8 mouse cellular contexts compared by ENCODE assay signal in genomic region chr10:80431570-80432386, GRCm38 (mm10). TPM values are rescaled to one million over a fixed set of nuclear protein-coding genes. Genes with fewer than 3 reads are reported as not detected.
DNase-seq lines count a peak whose midpoint lies in the region; ATAC-seq and TF ChIP-seq lines count a peak whose summit lies in the region.

No protein-coding gene starts in this region.

- H3K4me2 ChIP-seq in forebrain, embryonic 13.5 days: peak overlapping the region; percentile 77
- H3K4me2 ChIP-seq in limb, embryonic 15.5 days: peak overlapping the region; percentile 65
- peak overlapping the region; percentile 83 for H3K4me2 ChIP-seq in stomach, postnatal 0 days (replicated peaks; ENCODE audit: low read depth)

- peaks cover 64% of the 10 kb centered on the region for H3K79me2 ChIP-seq in C2C12 (ENCODE audit: control insufficient read depth, insufficient read depth)

- 15% methylated on average over 16 of the region's 16 CpGs for WGBS in forebrain, embryonic 13.5 days
- WGBS in limb, embryonic 15.5 days: 10% methylated on average over 16 of the region's 16 CpGs
- WGBS in stomach, postnatal 0 days: 11% methylated on average over 15 of the region's 16 CpGs

- peaks cover 80% of the 10 kb centered on the region for H3K4me1 ChIP-seq in erythroblast, embryonic 14.5 days (ENCODE audit: control insufficient read depth)
- peaks cover 38% of the 10 kb centered on the region for H3K4me1 ChIP-seq in forebrain, embryonic 13.5 days
- peaks cover 38% of the 10 kb centered on the region for H3K4me1 ChIP-seq in limb, embryonic 15.5 days
- H3K4me1 ChIP-seq in stomach, postnatal 0 days (replicated peaks; ENCODE audit: control insufficient read depth, insufficient read depth): peaks cover 6% of the 10 kb centered on the region; the same call in 1 of the 2 replicates

- no peak for DNase-seq in stomach, postnatal 0 days (ENCODE audit: low spot score)
- no peak for DNase-seq in adrenal gland, adult 18-20 months (ENCODE audit: low spot score in 2 of 2)
- no peak for DNase-seq in layer of hippocampus, adult 9-10 months (ENCODE audit: low spot score)

- TF ChIP-seq EP300 in stomach, postnatal 0 days (optimal IDR thresholded peaks at IDR 0.05): no peak

- peaks cover 38% of the 10 kb centered on the region for H3K79me3 ChIP-seq in C2C12 (ENCODE audit: low read depth)

- peak overlapping the region; percentile 99 for H3K9ac ChIP-seq in forebrain, embryonic 13.5 days
- peak overlapping the region; percentile 99 for H3K9ac ChIP-seq in limb, embryonic 15.5 days
- peak overlapping the region; percentile 95 for H3K9ac ChIP-seq in stomach, postnatal 0 days (ENCODE audit: low read length)

- H3ac ChIP-seq in C2C12 (ENCODE audit: control insufficient read depth, insufficient read length, low read depth): peak overlapping the region; percentile 84

- no peaks in the 10 kb centered on the region for H3K27me3 ChIP-seq in erythroblast, embryonic 14.5 days (ENCODE audit: control insufficient read depth)
- no peaks in the 10 kb centered on the region for H3K27me3 ChIP-seq in C2C12 (ENCODE audit: control insufficient read depth, insufficient read depth, insufficient read length)
- no peaks in the 10 kb centered on the region for H3K27me3 ChIP-seq in forebrain, embryonic 13.5 days
- H3K27me3 ChIP-seq in limb, embryonic 15.5 days: no peaks in the 10 kb centered on the region
- no peaks in the 10 kb centered on the region for H3K27me3 ChIP-seq in stomach, postnatal 0 days (ENCODE audit: control insufficient read depth, insufficient read depth, low read length)

- H3K4me3 ChIP-seq in erythroblast, embryonic 14.5 days (replicated peaks): peak overlapping the region; percentile 100
- peak overlapping the region; percentile 97 for H3K4me3 ChIP-seq in C2C12 (ENCODE audit: insufficient read depth, poor library complexity, severe bottlenecking)
- peak overlapping the region; percentile 93 for H3K4me3 ChIP-seq in forebrain, embryonic 13.5 days
- peak overlapping the region; percentile 96 for H3K4me3 ChIP-seq in limb, embryonic 15.5 days
- peak overlapping the region; percentile 99 for H3K4me3 ChIP-seq in stomach, postnatal 0 days (ENCODE audit: low read depth, low read length)

- peak overlapping the region; percentile 95 for H3K27ac ChIP-seq in forebrain, embryonic 13.5 days
- peak overlapping the region; percentile 94 for H3K27ac ChIP-seq in limb, embryonic 15.5 days
- H3K27ac ChIP-seq in stomach, postnatal 0 days (replicated peaks): peak overlapping the region; percentile 49; the same call in 1 of the 2 replicates

- H3K36me3 ChIP-seq in erythroblast, embryonic 14.5 days (ENCODE audit: control insufficient read depth): peaks cover 54% of the 10 kb centered on the region
- H3K36me3 ChIP-seq in C2C12 (ENCODE audit: control insufficient read depth, insufficient read depth): peaks cover 39% of the 10 kb centered on the region
- H3K36me3 ChIP-seq in forebrain, embryonic 13.5 days (ENCODE audit: poor library complexity, severe bottlenecking): peaks cover 43% of the 10 kb centered on the region
- H3K36me3 ChIP-seq in limb, embryonic 15.5 days: peaks cover 46% of the 10 kb centered on the region
- H3K36me3 ChIP-seq in stomach, postnatal 0 days (ENCODE audit: control insufficient read depth, insufficient read depth, low read length): peaks cover 22% of the 10 kb centered on the region

- ATAC-seq in erythroblast, adult 5-6 weeks (replicated peaks; ENCODE audit: low FRiP score, poor library complexity, severe bottlenecking): no peak
- no peak for ATAC-seq in forebrain, embryonic 13.5 days
- ATAC-seq in limb, embryonic 15.5 days (ENCODE audit: insufficient number of reproducible peaks, low FRiP score, low TSS enrichment, low read depth): no peak
- ATAC-seq in stomach, postnatal 0 days (ENCODE audit: low FRiP score, low TSS enrichment): no peak

- peaks cover 6% of the 10 kb centered on the region; the same call in 1 of the 2 replicates for H3K9me3 ChIP-seq in erythroblast, embryonic 14.5 days (ENCODE audit: control insufficient read depth, low read length)
- H3K9me3 ChIP-seq in forebrain, embryonic 13.5 days (replicated peaks): no peaks in the 10 kb centered on the region
- H3K9me3 ChIP-seq in limb, embryonic 15.5 days: no peaks in the 10 kb centered on the region
- H3K9me3 ChIP-seq in stomach, postnatal 0 days (ENCODE audit: control insufficient read depth, low read length): no peaks in the 10 kb centered on the region

- TF ChIP-seq CTCF in C2C12 (IDR thresholded peaks at IDR 0.05; ENCODE audit: control insufficient read depth, insufficient read depth, insufficient read length): no peak
- TF ChIP-seq CTCF in stomach, postnatal 0 days (IDR thresholded peaks at IDR 0.05; ENCODE audit: low read depth): no peak

TF ChIP-seq in C2C12, 6 proteins besides CTCF, POLR2A, EP300 and RAD21:
- TF ChIP-seq USF1 (IDR thresholded peaks at IDR 0.05; ENCODE audit: low read depth): no peak
- TF ChIP-seq MYOG (IDR thresholded peaks at IDR 0.05; ENCODE audit: control insufficient read depth, extremely low read depth, insufficient read length): no peak
- no peak for TF ChIP-seq MYOD1 (IDR thresholded peaks at IDR 0.05; ENCODE audit: control insufficient read depth, insufficient read length, low read depth)
- no peak for TF ChIP-seq FOSL1 (IDR thresholded peaks at IDR 0.05; ENCODE audit: insufficient read depth, low read length, poor library complexity, severe bottlenecking)
- no peak for TF ChIP-seq CEBPB (IDR thresholded peaks at IDR 0.05; ENCODE audit: low read depth)
- TF ChIP-seq MAX (IDR thresholded peaks at IDR 0.05): no peak

RNA-seq across cellular contexts. Expression of gene Tcf3, which starts 1.7 kb away (rescaled TPM):
- 61.1 and 64.8 TPM in 2 replicates for polyA plus RNA-seq in erythroblast, embryonic 14.5 days (2012)
- total RNA-seq in erythroblast, adult 5-6 weeks (2015; ENCODE audit: low replicate concordance): 30.7 and 31.1 TPM in 2 replicates
- total RNA-seq in erythroblast, adult 5-6 weeks (2017; ENCODE audit: low replicate concordance): 27.9 and 39.6 TPM in 2 replicates
- polyA plus RNA-seq in C2C12 (2012; fragmentation: generic; extraction: Trizol): 111 TPM
- polyA plus RNA-seq in forebrain, embryonic 13.5 days (2015; fragmentation: Nextera tagmentation; extraction: Ambion mirVana): 112 and 119 TPM in 2 replicates
- 94.8 and 110 TPM in 2 replicates for polyA plus RNA-seq in limb, embryonic 15.5 days (2015; fragmentation: Nextera tagmentation; extraction: Ambion mirVana)
- 30.9 and 37.0 TPM in 2 replicates for polyA plus RNA-seq in stomach, postnatal 0 days (2015; fragmentation: Nextera tagmentation; extraction: Ambion mirVana)
- total RNA-seq in adrenal gland, adult 18-20 months (2021): 10 to 100 TPM; 32.9 to 44.2 TPM

RNA-seq across cellular contexts. Expression of gene Uqcr11, which starts 25.1 kb away (rescaled TPM):
- 197 and 289 TPM in 2 replicates for polyA plus RNA-seq in erythroblast, embryonic 14.5 days (2012)
- 38.2 and 42.4 TPM in 2 replicates for total RNA-seq in erythroblast, adult 5-6 weeks (2015; ENCODE audit: low replicate concordance)
- 56.0 and 60.8 TPM in 2 replicates for total RNA-seq in erythroblast, adult 5-6 weeks (2017; ENCODE audit: low replicate concordance)
- 1,025 TPM for polyA plus RNA-seq in C2C12 (2012; fragmentation: generic; extraction: Trizol)
- polyA plus RNA-seq in forebrain, embryonic 13.5 days (2015; fragmentation: Nextera tagmentation; extraction: Ambion mirVana): 593 and 623 TPM in 2 replicates
- polyA plus RNA-seq in limb, embryonic 15.5 days (2015; fragmentation: Nextera tagmentation; extraction: Ambion mirVana): 562 and 570 TPM in 2 replicates
- 859 and 899 TPM in 2 replicates for polyA plus RNA-seq in stomach, postnatal 0 days (2015; fragmentation: Nextera tagmentation; extraction: Ambion mirVana)
- 1,000 to 10,000 TPM in 1 of 2 experiments, 100 to 1,000 TPM in 1; 797 to 1,071 TPM for total RNA-seq in adrenal gland, adult 18-20 months (2021)

RNA-seq across cellular contexts. Expression of gene Mbd3, which starts 32.4 kb away (rescaled TPM):
- polyA plus RNA-seq in erythroblast, embryonic 14.5 days (2012): 24.1 and 26.2 TPM in 2 replicates
- total RNA-seq in erythroblast, adult 5-6 weeks (2015; ENCODE audit: low replicate concordance): 11.9 and 38.4 TPM in 2 replicates
- 10.5 and 21.3 TPM in 2 replicates for total RNA-seq in erythroblast, adult 5-6 weeks (2017; ENCODE audit: low replicate concordance)
- 326 TPM for polyA plus RNA-seq in C2C12 (2012; fragmentation: generic; extraction: Trizol)
- polyA plus RNA-seq in forebrain, embryonic 13.5 days (2015; fragmentation: Nextera tagmentation; extraction: Ambion mirVana): 304 and 319 TPM in 2 replicates
- polyA plus RNA-seq in limb, embryonic 15.5 days (2015; fragmentation: Nextera tagmentation; extraction: Ambion mirVana): 218 and 219 TPM in 2 replicates
- 81.1 and 82.9 TPM in 2 replicates for polyA plus RNA-seq in stomach, postnatal 0 days (2015; fragmentation: Nextera tagmentation; extraction: Ambion mirVana)
- total RNA-seq in adrenal gland, adult 18-20 months (2021): 100 to 1,000 TPM; 137 to 157 TPM

RNA-seq across cellular contexts. Expression of gene Mex3d, which starts 44.3 kb away (rescaled TPM):
- polyA plus RNA-seq in erythroblast, embryonic 14.5 days (2012): 0.53 and 0.55 TPM in 2 replicates
- 1.5 TPM in 1 of 2 replicates, not detected in the other for total RNA-seq in erythroblast, adult 5-6 weeks (2015; ENCODE audit: low replicate concordance)
- 0.51 and 0.70 TPM in 2 replicates for total RNA-seq in erythroblast, adult 5-6 weeks (2017; ENCODE audit: low replicate concordance)
- 37.4 TPM for polyA plus RNA-seq in C2C12 (2012; fragmentation: generic; extraction: Trizol)
- 15.5 and 16.6 TPM in 2 replicates for polyA plus RNA-seq in forebrain, embryonic 13.5 days (2015; fragmentation: Nextera tagmentation; extraction: Ambion mirVana)
- 6.1 and 6.8 TPM in 2 replicates for polyA plus RNA-seq in limb, embryonic 15.5 days (2015; fragmentation: Nextera tagmentation; extraction: Ambion mirVana)
- 4.1 and 4.5 TPM in 2 replicates for polyA plus RNA-seq in stomach, postnatal 0 days (2015; fragmentation: Nextera tagmentation; extraction: Ambion mirVana)
- 10 to 100 TPM; 16.6 to 18.0 TPM for total RNA-seq in adrenal gland, adult 18-20 months (2021)
